Comparison of ENCODE assay signal across 8 mouse cellular contexts in the genomic region with DNA sequence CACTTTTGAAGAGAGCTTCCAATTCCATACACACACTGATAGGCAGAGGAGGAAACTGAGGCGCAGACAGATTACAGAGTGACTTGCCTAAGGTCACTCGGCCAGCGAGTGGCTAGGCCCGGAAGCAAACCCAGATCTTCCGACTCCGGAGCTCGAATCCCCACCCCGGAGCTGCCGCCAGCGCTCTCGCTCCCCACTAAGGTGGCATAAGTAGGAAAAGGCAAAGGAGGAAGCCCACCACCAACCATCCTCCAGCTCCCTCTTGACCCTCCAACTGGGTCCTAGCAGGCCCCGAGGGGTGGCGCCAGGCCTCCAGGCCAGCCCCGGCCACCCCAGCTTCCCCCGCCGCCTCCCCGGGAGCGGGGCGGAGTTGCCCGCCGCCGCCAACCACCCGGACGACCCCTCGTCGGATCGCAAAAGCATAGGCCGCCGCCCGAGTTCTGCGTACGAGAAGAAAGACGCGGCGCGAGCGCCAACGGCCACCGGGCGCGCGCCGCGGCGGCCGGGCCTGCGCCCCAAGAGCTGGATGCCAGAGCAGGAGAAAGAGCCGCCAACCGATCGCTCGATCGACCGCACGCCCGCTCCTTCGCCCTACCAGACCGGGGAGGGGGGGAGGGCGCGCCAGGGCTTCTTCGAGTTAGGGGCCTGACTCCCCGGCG. TPM values are rescaled to one million over a fixed set of nuclear protein-coding genes. Genes with fewer than 3 reads are reported as not detected.
DNase-seq lines count a peak whose midpoint lies in the region; ATAC-seq and TF ChIP-seq lines count a peak whose summit lies in the region.

No protein-coding gene starts in this region.

- no peaks in the 10 kb centered on the region for H3K27me3 ChIP-seq in limb, embryonic 14.5 days (ENCODE audit: control insufficient read depth, insufficient read depth, low read length)
- no peaks in the 10 kb centered on the region for H3K27me3 ChIP-seq in neural tube, embryonic 12.5 days (replicated peaks)

- H3K4me1 ChIP-seq in ES-E14 (ENCODE audit: control insufficient read depth in 2 of 2, insufficient read depth in 2 of 2, low read length in 2 of 2, poor library complexity in 1 of 2), result no peaks in the 10 kb centered on the region; a peak in 1 of 4 replicates
- peaks cover 2% of the 10 kb centered on the region; the same call in 1 of the 2 replicates for H3K4me1 ChIP-seq in cortical plate, adult 2 months (ENCODE audit: control insufficient read depth, insufficient read depth, low read length)
- H3K4me1 ChIP-seq in limb, embryonic 14.5 days (ENCODE audit: control insufficient read depth, insufficient read depth, low read length), result peaks cover 10% of the 10 kb centered on the region
- H3K4me1 ChIP-seq in neural tube, embryonic 12.5 days, result peaks cover 6% of the 10 kb centered on the region

- H3K27ac ChIP-seq in ES-E14 (ENCODE audit: insufficient read depth, low read depth, low read length, poor library complexity, severe bottlenecking), result peak overlapping the region; percentile 80
- peak overlapping the region; percentile 89 for H3K27ac ChIP-seq in cortical plate, adult 2 months (ENCODE audit: insufficient read depth, low read length)
- H3K27ac ChIP-seq in limb, embryonic 14.5 days (replicated peaks; ENCODE audit: low read depth, low read length), result peak overlapping the region; percentile 95
- H3K27ac ChIP-seq in neural tube, embryonic 12.5 days, result peak overlapping the region; percentile 88

- intact Hi-C loops in heart, postnatal 25 days (cut with DNase I), result no loop called here
- intact Hi-C loops in left cerebral cortex, postnatal 36 days (cut with DNase I), result loop anchor here (5.0 kb wide), 1 partner anchor 111 kb away; no protein-coding TSS in a partner anchor

- no peak for TF ChIP-seq POLR2A in cortical plate, adult 2 months (IDR thresholded peaks at IDR 0.05; ENCODE audit: extremely low read depth, insufficient read depth, low read length)
- TF ChIP-seq POLR2A in limb, embryonic 14.5 days (IDR thresholded peaks at IDR 0.05; ENCODE audit: borderline replicate concordance, extremely low read depth, insufficient read depth, insufficient read length), result no peak; the same call in 1 of the 2 replicates

- 1% methylated on average over 29 of the region's 62 CpGs for WGBS in limb, embryonic 14.5 days
- WGBS in neural tube, embryonic 12.5 days, result 1% methylated on average over 60 of the region's 62 CpGs

- H3K36me3 ChIP-seq in ES-E14 (ENCODE audit: control insufficient read depth, insufficient read depth, low read length, poor library complexity, severe bottlenecking), result peaks cover 11% of the 10 kb centered on the region
- peaks cover 42% of the 10 kb centered on the region for H3K36me3 ChIP-seq in limb, embryonic 14.5 days (ENCODE audit: control insufficient read depth, insufficient read depth, low read length)
- peaks cover 38% of the 10 kb centered on the region for H3K36me3 ChIP-seq in neural tube, embryonic 12.5 days

- peak overlapping the region; percentile 62 for H3K4me2 ChIP-seq in limb, embryonic 14.5 days (replicated peaks; ENCODE audit: low read depth, low read length, severe bottlenecking)
- peak overlapping the region; percentile 70 for H3K4me2 ChIP-seq in neural tube, embryonic 12.5 days (replicated peaks)

- peak overlapping the region; percentile 98 to 99 for H3K4me3 ChIP-seq in ES-E14 (ENCODE audit: insufficient read depth in 1 of 2, low read depth in 1 of 2, low read length in 2 of 2, poor library complexity in 1 of 2, severe bottlenecking in 1 of 2)
- peak overlapping the region; percentile 99 for H3K4me3 ChIP-seq in cortical plate, adult 2 months (ENCODE audit: insufficient read depth, low read length)
- peak overlapping the region; percentile 98 for H3K4me3 ChIP-seq in limb, embryonic 14.5 days (replicated peaks; ENCODE audit: low read length)
- H3K4me3 ChIP-seq in neural tube, embryonic 12.5 days, result peak overlapping the region; percentile 97

- no peak for TF ChIP-seq CTCF in cortical plate, adult 2 months (IDR thresholded peaks at IDR 0.05; ENCODE audit: extremely low read depth, insufficient read depth, low read length)

- peak; percentile 61 for DNase-seq in kidney, adult 18-20 months
- no peak for DNase-seq in kidney, postnatal 4 days
- no peak for DNase-seq in ES-E14 (ENCODE audit: low read depth, low spot score)
- peak; percentile 7 for DNase-seq in heart, postnatal 25 days (ENCODE audit: low spot score)
- DNase-seq in limb, embryonic 14.5 days (ENCODE audit: low spot score), result no peak
- no peak for DNase-seq in left cerebral cortex, postnatal 36 days (ENCODE audit: low spot score in 2 of 2)

- ATAC-seq in limb, embryonic 14.5 days (ENCODE audit: low FRiP score, low read depth), result peak; percentile 61
- ATAC-seq in neural tube, embryonic 12.5 days (ENCODE audit: low FRiP score, low read depth), result peak; percentile 39; the same call in 1 of the 2 replicates

- no peaks in the 10 kb centered on the region for H3K9me3 ChIP-seq in ES-E14 (ENCODE audit: control insufficient read depth, insufficient read depth, low read depth, low read length)
- peaks cover 35% of the 10 kb centered on the region for H3K9me3 ChIP-seq in limb, embryonic 14.5 days (ENCODE audit: control insufficient read depth, low read length)
- H3K9me3 ChIP-seq in neural tube, embryonic 12.5 days, result peaks cover 15% of the 10 kb centered on the region

- in situ Hi-C loops in ES-E14 (cut with MboI; ENCODE audit: low sequenced_read_pairs in 2 of 2, unreplicated experiment in 2 of 2), result no loop called here

- peak overlapping the region; percentile 95 for H3K9ac ChIP-seq in ES-E14 (ENCODE audit: insufficient read depth, low read depth, low read length, poor library complexity, severe bottlenecking)
- peak overlapping the region; percentile 98 for H3K9ac ChIP-seq in limb, embryonic 14.5 days (ENCODE audit: low read depth, low read length, severe bottlenecking)
- H3K9ac ChIP-seq in neural tube, embryonic 12.5 days, result peak overlapping the region; percentile 98

TF ChIP-seq in ES-E14, 5 proteins besides CTCF, POLR2A, EP300 and RAD21:
- no peak for TF ChIP-seq CHD2 (IDR thresholded peaks at IDR 0.05; ENCODE audit: low read depth, low read length)
- TF ChIP-seq HCFC1 (IDR thresholded peaks at IDR 0.05; ENCODE audit: borderline replicate concordance, insufficient read depth, low read length), result no peak; the same call in 1 of the 2 replicates
- TF ChIP-seq MAFK (IDR thresholded peaks at IDR 0.05; ENCODE audit: insufficient read depth, low read depth, low read length), result no peak
- no peak for TF ChIP-seq ZNF384 (IDR thresholded peaks at IDR 0.05; ENCODE audit: low read depth, low read length)
- no peak for TF ChIP-seq ZC3H11A (IDR thresholded peaks at IDR 0.05; ENCODE audit: borderline replicate concordance, low read depth, low read length)
TF ChIP-seq in ES-E14: peak in this region for 0.

RNA-seq across cellular contexts. Expression of gene Morc2a, which starts 0.6 kb away (rescaled TPM):
- 34.9 and 36.3 TPM in 2 replicates for total RNA-seq in ES-E14 (2012; rRNA removed)
- 24.5 and 26.3 TPM in 2 replicates for polyA plus RNA-seq in cortical plate, adult 2 months (2012; rRNA removed)
- 10 to 100 TPM; 22.0 to 23.9 TPM for total RNA-seq in heart, postnatal 25 days (2021)
- polyA plus RNA-seq in limb, embryonic 14.5 days (2012; rRNA removed), result 33.3 and 35.8 TPM in 2 replicates
- 24.2 and 29.2 TPM in 2 replicates for polyA plus RNA-seq in limb, embryonic 14.5 days (2014; fragmentation: Nextera tagmentation; extraction: Ambion mirVana)
- 48.0 and 55.9 TPM in 2 replicates for polyA plus RNA-seq in neural tube, embryonic 12.5 days (2016; fragmentation: Nextera tagmentation; extraction: Ambion mirVana)
- total RNA-seq in left cerebral cortex, postnatal 36 days (2021), result 10 to 100 TPM; 33.4 to 47.0 TPM

Comparison
In these comparisons a context has a peak if more than half of its experiments do, and no peak if none do; other contexts are left out.
1. DNase-seq: peak in kidney, adult 18-20 months (single experiment) and heart, postnatal 25 days (single experiment); none in kidney, postnatal 4 days (0 of 2), ES-E14 (single experiment), limb, embryonic 14.5 days (single experiment) and left cerebral cortex, postnatal 36 days (0 of 2).
2. Peak in every context shown above with its lines, with median percentiles within 50 percentile points of each other: H3K27ac ChIP-seq, H3K4me3 ChIP-seq and H3K9ac ChIP-seq.